Mouse (Mus musculus) forebrain, embryonic 11.5 days (tissue): ENCODE measurements around the gene Cdh13. TPM values are rescaled to one million over a fixed set of nuclear protein-coding genes. Genes with fewer than 3 reads are reported as not detected.

ENCODE experiments used
- ATAC-seq: fragments of 200-750 bp; cut with Nextera tagmentation; replicated peaks from 2 replicates; pipeline ENCODE4 v1.8.0; 2017; ENCODE audit warnings: moderate TSS enrichment; ENCODE audit not compliant: low FRiP score
- DNase-seq: peaks from one replicate; pipeline ENCODE4 v3.0.0-alpha.2; 2017; ENCODE audit warnings: low spot score
- H3K27ac ChIP-seq: fragments of 300-500 bp; sonication (generic); 2 replicates; pipeline ENCODE4 v1.5.1; 2014; ENCODE audit warnings: low read depth, low read length
- H3K27me3 ChIP-seq: fragments of 300-500 bp; sonication (generic); 2 replicates; pipeline ENCODE4 v1.6.1; 2014; ENCODE audit warnings: mild to moderate bottlenecking, low read length, mixed read lengths; ENCODE audit not compliant: control insufficient read depth, insufficient read depth
- H3K36me3 ChIP-seq: fragments of 300-500 bp; sonication (generic); 2 replicates; pipeline ENCODE4 v1.6.1; 2014; ENCODE audit warnings: mild to moderate bottlenecking, low read length, moderate library complexity, mixed read lengths; ENCODE audit not compliant: control insufficient read depth, insufficient read depth
- H3K4me1 ChIP-seq: fragments of 300-500 bp; sonication (generic); replicated peaks from 2 replicates; pipeline ENCODE4 v1.6.1; 2014; ENCODE audit warnings: low read length, mixed read lengths; ENCODE audit not compliant: control insufficient read depth, insufficient read depth
- H3K4me2 ChIP-seq: fragments of 300-500 bp; sonication (generic); 2 replicates; pipeline ENCODE4 v1.6.1; 2014; ENCODE audit warnings: low read depth, mild to moderate bottlenecking, low read length, moderate library complexity, mixed read lengths; ENCODE audit not compliant: severe bottlenecking
- H3K4me3 ChIP-seq: fragments of 300-500 bp; sonication (generic); 2 replicates; pipeline ENCODE4 v1.5.1; 2014; ENCODE audit warnings: low read depth, low read length
- H3K9ac ChIP-seq: fragments of 300-500 bp; sonication (generic); 2 replicates; pipeline ENCODE4 v1.6.1; 2014; ENCODE audit warnings: low read length
- H3K9me3 ChIP-seq: fragments of 300-500 bp; sonication (generic); 2 replicates; pipeline ENCODE4 v1.6.1; 2016; ENCODE audit warnings: low read length, mixed read lengths; ENCODE audit not compliant: control insufficient read depth
- WGBS: fragments of 180-500 bp; shearing (Covaris S2); extraction: QIAGEN DNeasy Blood & Tissue Kit; methylation state at CpG from one replicate; pipeline ENCODE4 v1.1.7; 2014; 5-methylcytosine and 5-hydroxymethylcytosine counted together
- polyA plus RNA-seq: library from polyadenylated mRNA; unstranded; fragments of >200 nt; fragmentation: Nextera tagmentation; extraction: Ambion mirVana; gene quantifications from 2 replicates; pipeline ENCODE4 v1.2.1, GENCODE M21; 2014

Gene Cdh13
- polyA plus RNA-seq, 1 experiment from 2014 or later, result 5.6 TPM

GRCm38 (mm10) chr8:118827726-118828125, 544.2 kb downstream of the Cdh13 start:
- DNase-seq, result no peak

GRCm38 (mm10) chr8:118830291-118830690, 546.8 kb downstream of the Cdh13 start:
- no peak for ATAC-seq

More at GRCm38 (mm10) chr8:118827726-118828125, 544.2 kb downstream of the Cdh13 start:
- H3K4me1 ChIP-seq, result no peaks in the 10 kb centered on the region; the same call in 1 of the 2 replicates
- WGBS, result 93% methylated on average over 6 of the region's 6 CpGs
- no peak overlapping the region for H3K4me3 ChIP-seq
- H3K27me3 ChIP-seq, result no peaks in the 10 kb centered on the region
- ATAC-seq, result no peak
- H3K27ac ChIP-seq, result no peak overlapping the region
- H3K36me3 ChIP-seq, result no peaks in the 10 kb centered on the region
- no peaks in the 10 kb centered on the region for H3K9me3 ChIP-seq
- H3K4me2 ChIP-seq, result no peak overlapping the region
- no peak overlapping the region for H3K9ac ChIP-seq

GRCm38 (mm10) chr8:118831026-118831425, 547.5 kb downstream of the Cdh13 start:
- Histone ChIP-seq H3K36me3 (no peaks in the 10 kb centered on the region), H3K4me3 (no peak overlapping the region), H3K27me3 (no peaks in the 10 kb centered on the region), H3K4me1 (no peaks in the 10 kb centered on the region; the same call in 1 of the 2 replicates), H3K9me3 (no peaks in the 10 kb centered on the region), H3K4me2 (no peak overlapping the region), H3K9ac (no peak overlapping the region), H3K27ac (no peak overlapping the region)
- ATAC-seq, result no peak
- DNase-seq, result no peak
- WGBS, result 80% methylated on average over 10 of the region's 10 CpGs

More at GRCm38 (mm10) chr8:118830291-118830690, 546.8 kb downstream of the Cdh13 start:
- 67% methylated on average over 5 of the region's 5 CpGs for WGBS
- H3K4me3 ChIP-seq, result no peak overlapping the region
- no peak overlapping the region for H3K9ac ChIP-seq
- H3K9me3 ChIP-seq, result no peaks in the 10 kb centered on the region
- no peak overlapping the region for H3K4me2 ChIP-seq
- no peaks in the 10 kb centered on the region; the same call in 1 of the 2 replicates for H3K4me1 ChIP-seq
- H3K36me3 ChIP-seq, result no peaks in the 10 kb centered on the region
- no peak for DNase-seq
- H3K27me3 ChIP-seq, result no peaks in the 10 kb centered on the region
- H3K27ac ChIP-seq, result no peak overlapping the region

GRCm38 (mm10) chr8:118838801-118839200, 555.3 kb downstream of the Cdh13 start:
- Histone ChIP-seq H3K4me3 (no peak overlapping the region), H3K9me3 (no peaks in the 10 kb centered on the region), H3K4me2 (no peak overlapping the region), H3K4me1 (no peaks in the 10 kb centered on the region), H3K27me3 (no peaks in the 10 kb centered on the region), H3K9ac (no peak overlapping the region), H3K36me3 (no peaks in the 10 kb centered on the region), H3K27ac (no peak overlapping the region)
- DNase-seq (no peak), ATAC-seq (no peak)
- WGBS, result 97% methylated on average over 2 of the region's 2 CpGs

DNA sequence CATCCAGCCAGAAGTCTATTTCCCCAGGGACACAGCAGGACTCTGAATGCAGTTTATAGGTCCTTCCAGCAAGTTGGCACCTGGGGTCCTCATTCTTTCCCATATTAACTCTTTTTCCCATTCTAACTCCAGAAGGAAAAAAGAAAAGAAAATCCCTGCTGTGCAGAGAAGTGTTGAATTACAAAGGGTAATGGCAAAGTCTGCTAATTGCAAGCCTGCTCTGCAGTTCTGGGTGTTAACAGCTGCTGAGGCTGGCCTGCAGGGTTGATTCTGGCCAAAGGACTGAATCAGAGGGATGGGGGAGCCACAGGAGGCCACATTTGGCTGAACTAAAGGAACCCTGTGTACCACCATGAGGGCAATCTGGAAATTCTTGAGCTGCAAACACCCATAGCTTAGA, 562.2 kb downstream of the Cdh13 start:
- no peaks in the 10 kb centered on the region for H3K9me3 ChIP-seq
- H3K4me3 ChIP-seq, result no peak overlapping the region
- 0 out of 2 replicates have a peak, but pooled peaks cover 2% of the 10 kb centered on the region for H3K4me1 ChIP-seq
- no peaks in the 10 kb centered on the region for H3K36me3 ChIP-seq
- ATAC-seq, result no peak; the same call in 1 of the 2 replicates
- no peaks in the 10 kb centered on the region for H3K27me3 ChIP-seq
- no peak overlapping the region for H3K4me2 ChIP-seq
- 0 out of 2 replicates have a peak overlapping the region, but pooled peaks have one; percentile 32 for H3K27ac ChIP-seq
- H3K9ac ChIP-seq, result no peak overlapping the region
- no peak for DNase-seq

DNA sequence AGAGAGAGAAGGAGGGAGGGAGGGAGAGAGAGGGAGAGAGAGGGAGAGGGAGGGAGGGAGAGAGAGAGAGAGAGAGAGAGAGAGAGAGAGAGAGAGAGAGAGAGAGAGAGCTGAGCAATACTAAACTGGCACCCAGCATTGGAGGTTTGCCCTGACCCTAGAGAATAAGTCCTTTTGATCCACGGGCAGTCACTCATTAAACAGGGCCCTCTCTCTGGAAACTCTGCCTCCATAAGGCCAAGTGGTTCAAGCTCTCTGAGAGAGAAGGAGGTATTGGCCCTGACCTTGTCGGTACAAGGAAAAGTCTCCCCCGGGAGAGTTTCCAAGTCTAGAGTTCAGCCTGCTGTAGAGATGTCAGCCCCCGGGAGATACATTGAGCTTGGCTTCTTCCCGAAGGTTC, 564.5 kb downstream of the Cdh13 start:
- no peak for DNase-seq
- WGBS, result 80% methylated on average over 5 of the region's 5 CpGs
- Histone ChIP-seq H3K36me3 (no peaks in the 10 kb centered on the region), H3K4me2 (no peak overlapping the region), H3K9me3 (no peaks in the 10 kb centered on the region), H3K4me3 (no peak overlapping the region), H3K27ac (no peak overlapping the region), H3K27me3 (no peaks in the 10 kb centered on the region), H3K4me1 (0 out of 2 replicates have a peak, but pooled peaks cover 2% of the 10 kb centered on the region), H3K9ac (no peak overlapping the region)
- ATAC-seq, result no peak

GRCm38 (mm10) chr8:118849515-118849914, 566.0 kb downstream of the Cdh13 start:
- H3K4me3 ChIP-seq, result no peak overlapping the region
- no peaks in the 10 kb centered on the region for H3K36me3 ChIP-seq
- no peaks in the 10 kb centered on the region for H3K9me3 ChIP-seq
- H3K27ac ChIP-seq, result no peak overlapping the region
- H3K4me1 ChIP-seq, result 0 out of 2 replicates have a peak, but pooled peaks cover 2% of the 10 kb centered on the region
- 87% methylated on average over 3 of the region's 3 CpGs for WGBS
- ATAC-seq (no peak), DNase-seq (no peak)
- H3K9ac ChIP-seq, result no peak overlapping the region
- H3K27me3 ChIP-seq, result no peaks in the 10 kb centered on the region
- H3K4me2 ChIP-seq, result no peak overlapping the region

DNA sequence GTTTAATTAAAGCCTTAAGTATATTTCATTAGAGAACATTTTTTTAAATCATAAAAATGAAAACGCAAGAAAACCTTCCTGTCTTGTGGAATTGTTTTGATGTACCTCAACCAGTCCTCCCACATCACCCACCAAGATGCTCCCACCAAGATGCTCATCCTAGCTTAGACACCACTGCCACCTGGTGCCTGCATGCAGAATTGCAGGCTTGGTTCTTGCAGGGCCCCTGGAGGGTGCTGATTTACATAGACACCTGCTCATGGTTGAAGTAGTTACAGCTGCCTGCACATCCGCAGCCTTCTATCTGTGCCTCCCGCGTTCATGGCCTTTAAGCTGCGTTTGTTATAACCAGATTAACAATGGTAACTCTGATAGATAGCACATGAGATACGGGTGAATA, 566.8 kb downstream of the Cdh13 start:
- Histone ChIP-seq H3K4me1 (0 out of 2 replicates have a peak, but pooled peaks cover 1% of the 10 kb centered on the region), H3K4me2 (no peak overlapping the region), H3K4me3 (no peak overlapping the region), H3K27ac (no peak overlapping the region), H3K36me3 (no peaks in the 10 kb centered on the region), H3K27me3 (no peaks in the 10 kb centered on the region), H3K9me3 (no peaks in the 10 kb centered on the region), H3K9ac (no peak overlapping the region)
- WGBS, result 25% methylated on average over 6 of the region's 6 CpGs
- DNase-seq (peak; percentile 87), ATAC-seq (peak; percentile 56; the same call in 1 of the 2 replicates)

DNA sequence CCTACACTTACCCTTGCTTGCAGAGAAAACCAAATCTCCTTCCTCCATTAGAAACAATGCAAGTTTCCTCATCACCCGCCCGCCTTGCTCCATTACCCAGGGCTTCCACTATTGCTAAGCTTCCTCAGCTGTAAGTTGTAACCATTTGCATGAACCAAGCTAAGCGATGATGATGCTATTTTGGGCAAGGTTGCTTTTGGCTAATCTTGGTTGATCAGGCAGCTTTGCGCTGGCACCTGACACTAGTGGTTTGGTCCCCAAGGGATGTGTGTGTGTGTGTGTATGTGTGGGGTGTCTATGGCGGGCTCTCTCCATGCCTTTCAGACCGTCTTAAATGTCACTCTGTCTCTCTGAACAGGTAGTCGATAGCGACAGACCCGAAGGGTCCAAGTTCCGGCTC, 567.8 kb downstream of the Cdh13 start:
- no peak overlapping the region for H3K4me2 ChIP-seq
- H3K4me3 ChIP-seq, result no peak overlapping the region
- 94% methylated on average over 10 of the region's 10 CpGs for WGBS
- no peak for DNase-seq
- H3K27me3 ChIP-seq, result no peaks in the 10 kb centered on the region
- no peak overlapping the region for H3K9ac ChIP-seq
- no peaks in the 10 kb centered on the region for H3K4me1 ChIP-seq
- no peaks in the 10 kb centered on the region for H3K36me3 ChIP-seq
- no peak overlapping the region for H3K27ac ChIP-seq
- no peak for ATAC-seq
- H3K9me3 ChIP-seq, result no peaks in the 10 kb centered on the region
